Mouse (Mus musculus) olfactory bulb, adult 2 months (tissue): ENCODE measurements around the gene Fbxl5.

Experiments
- CTCF ChIP-seq: fragments of 200-500 bp; IDR thresholded peaks from 2 replicates; pipeline ENCODE4 v1.5.1; 2012; ENCODE audit warnings: low read depth, mild to moderate bottlenecking, low read length, moderate library complexity; ENCODE audit not compliant: insufficient read depth
- POLR2A ChIP-seq: fragments of 200-500 bp; IDR thresholded peaks from 2 replicates; pipeline ENCODE4 v1.6.1; 2012; ENCODE audit warnings: mild to moderate bottlenecking, low read depth, low read length, moderate library complexity; ENCODE audit not compliant: insufficient read depth

GRCm38 (mm10) chr5:43781977-43782930 lies 39.2 kb downstream of the Fbxl5 start:
- TF ChIP-seq CTCF (no peak), POLR2A (peak; percentile 94)
